Mouse (Mus musculus): ENCODE data around the gene Myom1.

GRCm38 (mm10) chr17:70977799-70978198 lies 24.6 kb upstream of the Myom1 start:
- TF ChIP-seq GATA1 (IDR thresholded peaks at IDR 0.05; ENCODE audit: low read length): no peak
- no peak for TF ChIP-seq TAL1 (IDR thresholded peaks at IDR 0.05; ENCODE audit: low read length)

Data from erythroblast, embryonic 14.5 days (primary cell).